Mouse (Mus musculus): ENCODE measurements at regions not wholly inside any gene's neighbourhood (a gene's known extent, or its start where the extent isn't known, plus 50 kb on each side); places are given as distances from the start of the nearest gene placed in this dataset.

- TF ChIP-seq E2F4 (IDR thresholded peaks at IDR 0.05; ENCODE audit: insufficient replicate concordance, low read depth, low read length) (no peak), HCFC1 (IDR thresholded peaks at IDR 0.05; ENCODE audit: low read depth, low read length) (no peak), CTCF (conservative IDR thresholded peaks at IDR 0.05 in 1 of 2, IDR thresholded peaks at IDR 0.05 in 1 of 2; ENCODE audit: low read depth in 2 of 2, low read length in 2 of 2) (no peak)
Observed at GRCm38 (mm10) chr11:31781605-31782004, 90.4 kb upstream of the Cpeb4 start.

Data from CH12.LX (cell line).